Mouse (Mus musculus) gastrocnemius, adult 18-20 months (tissue): ENCODE data around the gene Paxip1. TPM values are rescaled to one million over a fixed set of nuclear protein-coding genes. Genes with fewer than 3 reads are reported as not detected.

Experiments
- DNase-seq: peaks from one replicate; pipeline ENCODE4 v3.0.0; 2021; ENCODE audit warnings: low spot score
- long read RNA-seq, 2 experiments: library from polyadenylated mRNA; stranded (forward); transcript quantifications; one replicate each; pipeline ENCODE4 v2.0.0; 2021
- total RNA-seq, 2 experiments: library from RNA; stranded (reverse); gene quantifications; 2 replicates each; pipeline ENCODE4 v1.2.3; 2021

The Paxip1 gene
- 1 to 10 TPM; 6.1 to 7.7 TPM for total RNA-seq
- long read RNA-seq, experiment 1, full-length matches to known transcripts: 3 of 16 reads
- long read RNA-seq, experiment 1, partial matches to known transcripts: 2 of 16 reads
- long read RNA-seq, experiment 1, other reads (novel, unspliced or antisense): 11 of 16 reads
- long read RNA-seq, experiment 2, full-length matches to known transcripts: 4 of 6 reads
- long read RNA-seq, experiment 2, partial matches to known transcripts: 0 of 6 reads
- long read RNA-seq, experiment 2, other reads (novel, unspliced or antisense): 2 of 6 reads

- DNase-seq: peak; percentile 96
These were observed at the start of gene Paxip1 for GRCm38 (mm10) chr5:27791303-27792172. Gene Paxip1, minus strand, starts transcription at chr5:27791691.

- DNase-seq: no peak
These were observed 46.6 kb upstream of the Paxip1 start for GRCm38 (mm10) chr5:27838061-27838460.

- no peak for DNase-seq
These were observed 43.6 kb upstream of the Paxip1 start for GRCm38 (mm10) chr5:27835096-27835495.

GRCm38 (mm10) chr5:27827971-27828370 lies 36.5 kb upstream of the Paxip1 start:
- no peak for DNase-seq

GRCm38 (mm10) chr5:27821161-27821560 lies 29.7 kb upstream of the Paxip1 start:
- DNase-seq: no peak

- DNase-seq: no peak
These were observed 27.6 kb upstream of the Paxip1 start for GRCm38 (mm10) chr5:27818840-27819672.

- no peak for DNase-seq
These were observed 22.8 kb upstream of the Paxip1 start for GRCm38 (mm10) chr5:27814282-27814681.

GRCm38 (mm10) chr5:27793923-27794322 lies 2.4 kb upstream of the Paxip1 start:
- DNase-seq: peak; percentile 56

GRCm38 (mm10) chr5:27792531-27793205 lies 1.2 kb upstream of the Paxip1 start:
- DNase-seq: no peak

- no peak for DNase-seq
These were observed 631 bp upstream of the Paxip1 start for GRCm38 (mm10) chr5:27792173-27792470.

- DNase-seq: peak; percentile 72
These were observed 592 bp downstream of the Paxip1 start for GRCm38 (mm10) chr5:27790910-27791288.

- no peak for DNase-seq
These were observed 1.2 kb downstream of the Paxip1 start for GRCm38 (mm10) chr5:27790086-27790909.

- DNase-seq: no peak
These were observed 1.9 kb downstream of the Paxip1 start for GRCm38 (mm10) chr5:27789586-27789985.

GRCm38 (mm10) chr5:27783381-27783780 lies 8.1 kb downstream of the Paxip1 start:
- DNase-seq: no peak

- DNase-seq: no peak
These were observed 23.5 kb downstream of the Paxip1 start for GRCm38 (mm10) chr5:27767948-27768347.

GRCm38 (mm10) chr5:27765780-27766179 lies 25.7 kb downstream of the Paxip1 start:
- no peak for DNase-seq

- no peak for DNase-seq
These were observed 46.5 kb downstream of the Paxip1 start for GRCm38 (mm10) chr5:27744944-27745343.

GRCm38 (mm10) chr5:27739216-27739615 lies 52.3 kb downstream of the Paxip1 start:
- no peak for DNase-seq

GRCm38 (mm10) chr5:27737168-27737567 lies 54.3 kb downstream of the Paxip1 start:
- no peak for DNase-seq

- DNase-seq: no peak
These were observed 59.1 kb downstream of the Paxip1 start for GRCm38 (mm10) chr5:27732288-27732868.
